Mouse (Mus musculus): ENCODE results near the gene Tmem151b.

Tmem151b gene

GRCm38 (mm10) chr17:45545278-45545961, 4.1 kb downstream of the Tmem151b start:
- no peak for DNase-seq (ENCODE audit: low spot score in 2 of 2)

GRCm38 (mm10) chr17:45544873-45545277, 4.6 kb downstream of the Tmem151b start:
- no peak for DNase-seq (ENCODE audit: low spot score in 2 of 2)

- no peak for DNase-seq (ENCODE audit: low spot score in 2 of 2)
Observed at GRCm38 (mm10) chr17:45544001-45544872, 5.2 kb downstream of the Tmem151b start.

GRCm38 (mm10) chr17:45543115-45543514, 6.4 kb downstream of the Tmem151b start:
- DNase-seq (ENCODE audit: low spot score in 2 of 2): no peak

- no peak for DNase-seq (ENCODE audit: low spot score in 2 of 2)
Observed at GRCm38 (mm10) chr17:45542705-45543104, 6.8 kb downstream of the Tmem151b start.

GRCm38 (mm10) chr17:45542129-45542528, 7.3 kb downstream of the Tmem151b start:
- no peak for DNase-seq (ENCODE audit: low spot score in 2 of 2)

- DNase-seq (ENCODE audit: low spot score in 2 of 2): no peak
Observed at GRCm38 (mm10) chr17:45539664-45540063, 9.8 kb downstream of the Tmem151b start.

GRCm38 (mm10) chr17:45538394-45538793, 11.1 kb downstream of the Tmem151b start:
- no peak for DNase-seq (ENCODE audit: low spot score in 2 of 2)

- DNase-seq (ENCODE audit: low spot score in 2 of 2): no peak
Observed at GRCm38 (mm10) chr17:45536264-45536663, 13.2 kb downstream of the Tmem151b start.

- DNase-seq (ENCODE audit: low spot score in 2 of 2): no peak
Observed at GRCm38 (mm10) chr17:45532896-45533295, 16.6 kb downstream of the Tmem151b start.

GRCm38 (mm10) chr17:45530346-45530782, 19.1 kb downstream of the Tmem151b start:
- DNase-seq (ENCODE audit: low spot score in 2 of 2): no peak

GRCm38 (mm10) chr17:45526571-45526970, 22.9 kb downstream of the Tmem151b start:
- DNase-seq (ENCODE audit: low spot score in 2 of 2): no peak

GRCm38 (mm10) chr17:45524961-45525360, 24.5 kb downstream of the Tmem151b start:
- DNase-seq (ENCODE audit: low spot score in 2 of 2): no peak

GRCm38 (mm10) chr17:45523263-45523662, 26.2 kb downstream of the Tmem151b start, which contains the start of gene Tcte1:
Gene Tcte1, plus strand, starts transcription at chr17:45523434.
- DNase-seq (ENCODE audit: low spot score in 2 of 2): no peak

- DNase-seq (ENCODE audit: low spot score in 2 of 2): no peak
Observed at GRCm38 (mm10) chr17:45520136-45520535, 29.3 kb downstream of the Tmem151b start.

- no peak for DNase-seq (ENCODE audit: low spot score in 2 of 2)
Observed at GRCm38 (mm10) chr17:45518766-45519475, 30.6 kb downstream of the Tmem151b start.

GRCm38 (mm10) chr17:45517549-45518215, 31.8 kb downstream of the Tmem151b start:
- DNase-seq (ENCODE audit: low spot score in 2 of 2): no peak

GRCm38 (mm10) chr17:45517135-45517534, 32.3 kb downstream of the Tmem151b start:
- DNase-seq (ENCODE audit: low spot score in 2 of 2): no peak

- DNase-seq (ENCODE audit: low spot score in 2 of 2): peak; percentile 38 to 45
Observed at GRCm38 (mm10) chr17:45516488-45516887, 33.0 kb downstream of the Tmem151b start.

GRCm38 (mm10) chr17:45515806-45516205, 33.7 kb downstream of the Tmem151b start:
- no peak for DNase-seq (ENCODE audit: low spot score in 2 of 2)

GRCm38 (mm10) chr17:45515204-45515726, 34.2 kb downstream of the Tmem151b start:
- DNase-seq (ENCODE audit: low spot score in 2 of 2): no peak

Measured in spleen, postnatal 36 days (tissue).